Mouse (Mus musculus) limb, embryonic 11.5 days (tissue): ENCODE results near the gene Fcrl5. TPM values are rescaled to one million over a fixed set of nuclear protein-coding genes. Genes with fewer than 3 reads are reported as not detected.
"Not testable (repeated sequence)": the region's sequence is repeated elsewhere in the genome, so short reads cannot be mapped to it uniquely, and the experiment has no call there.

ENCODE experiments used
- ATAC-seq: fragments of 200-750 bp; cut with Nextera tagmentation; 2 replicates; pipeline ENCODE4 v1.8.0; 2017; ENCODE audit warnings: low read depth; ENCODE audit not compliant: insufficient number of reproducible peaks, low FRiP score, low TSS enrichment
- DNase-seq: peaks from one replicate; pipeline ENCODE4 v3.0.0-alpha.2; 2015; ENCODE audit warnings: low spot score
- H3K27ac ChIP-seq: fragments of 300-500 bp; sonication (generic); replicated peaks from 2 replicates; pipeline ENCODE4 v1.5.1; 2014; ENCODE audit warnings: low read depth, mild to moderate bottlenecking, low read length
- H3K27me3 ChIP-seq: fragments of 300-500 bp; sonication (generic); 2 replicates; pipeline ENCODE4 v1.6.1; 2014; ENCODE audit warnings: mild to moderate bottlenecking, low read length, mixed read lengths; ENCODE audit not compliant: control insufficient read depth, insufficient read depth
- H3K36me3 ChIP-seq: fragments of 300-500 bp; sonication (generic); 2 replicates; pipeline ENCODE4 v1.6.1; 2014; ENCODE audit warnings: mild to moderate bottlenecking, low read length, moderate library complexity, mixed read lengths; ENCODE audit not compliant: control insufficient read depth, insufficient read depth
- H3K4me1 ChIP-seq: fragments of 300-500 bp; sonication (generic); 2 replicates; pipeline ENCODE4 v1.6.1; 2014; ENCODE audit warnings: low read length, mixed read lengths; ENCODE audit not compliant: control insufficient read depth, insufficient read depth
- H3K4me2 ChIP-seq: fragments of 300-500 bp; sonication (generic); 2 replicates; pipeline ENCODE4 v1.6.1; 2014; ENCODE audit warnings: low read depth, mild to moderate bottlenecking, moderate library complexity; ENCODE audit not compliant: severe bottlenecking
- H3K4me3 ChIP-seq: fragments of 300-500 bp; sonication (generic); 2 replicates; pipeline ENCODE4 v1.5.1; 2014; ENCODE audit warnings: low read depth, low read length
- H3K9ac ChIP-seq: fragments of 300-500 bp; sonication (generic); 2 replicates; pipeline ENCODE4 v1.6.1; 2014; ENCODE audit warnings: mild to moderate bottlenecking, low read length
- H3K9me3 ChIP-seq: fragments of 300-500 bp; sonication (generic); 2 replicates; pipeline ENCODE4 v1.6.1; 2016; ENCODE audit warnings: low read length; ENCODE audit not compliant: control insufficient read depth
- WGBS: fragments of 180-500 bp; shearing (Covaris S2); extraction: QIAGEN DNeasy Blood & Tissue Kit; methylation state at CpG from one replicate; pipeline ENCODE4 v1.1.7; 2014; 5-methylcytosine and 5-hydroxymethylcytosine counted together
- polyA plus RNA-seq: library from polyadenylated mRNA; unstranded; fragments of >200 nt; fragmentation: Nextera tagmentation; extraction: Ambion mirVana; gene quantifications from 2 replicates; pipeline ENCODE4 v1.2.1, GENCODE M21; 2014

Fcrl5 gene
- polyA plus RNA-seq, 1 experiment from 2014 or later = not detected

GRCm38 (mm10) chr3:87420645-87421044, 14.9 kb upstream of the Fcrl5 start:
- WGBS = 65% methylated on average over 1 of the region's 1 CpGs
- H3K9me3 ChIP-seq = no peaks in the 10 kb centered on the region
- DNase-seq = no peak

DNA sequence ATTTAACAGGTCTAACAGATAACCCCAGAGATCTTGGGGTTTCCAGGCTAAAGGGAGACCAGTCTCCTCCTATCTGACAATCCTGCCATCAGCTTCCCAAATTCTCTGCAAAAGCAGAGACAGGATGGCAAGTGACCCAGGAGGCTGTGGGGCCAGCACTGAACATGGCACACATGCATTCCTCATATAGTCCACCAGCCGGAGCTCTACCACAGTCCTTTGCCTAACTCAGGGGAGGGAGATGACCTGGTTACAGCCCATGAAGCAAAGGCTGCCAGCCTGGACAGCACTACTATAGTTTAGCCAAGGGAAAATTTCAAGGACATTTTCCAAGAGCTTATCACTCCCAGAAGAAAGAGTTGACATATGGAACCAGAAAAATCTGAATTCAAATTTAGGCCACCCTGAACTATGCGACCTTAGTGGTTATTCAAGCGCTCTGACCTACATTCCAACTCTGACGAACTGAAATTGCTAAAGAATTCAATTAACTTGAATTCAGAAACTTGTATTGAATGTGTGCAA, 13.1 kb upstream of the Fcrl5 start:
- H3K4me1 ChIP-seq = no peaks in the 10 kb centered on the region
- no peaks in the 10 kb centered on the region for H3K9me3 ChIP-seq
- H3K27ac ChIP-seq = no peak overlapping the region
- no peaks in the 10 kb centered on the region for H3K36me3 ChIP-seq
- H3K4me3 ChIP-seq = no peak overlapping the region
- DNase-seq (no peak), ATAC-seq (no peak)
- 89% methylated on average over 4 of the region's 4 CpGs for WGBS
- no peaks in the 10 kb centered on the region for H3K27me3 ChIP-seq
- no peak overlapping the region for H3K9ac ChIP-seq
- H3K4me2 ChIP-seq = no peak overlapping the region

More at GRCm38 (mm10) chr3:87420645-87421044, 14.9 kb upstream of the Fcrl5 start:
- H3K4me3 ChIP-seq = no peak overlapping the region
- H3K9ac ChIP-seq = no peak overlapping the region
- H3K27me3 ChIP-seq = no peaks in the 10 kb centered on the region
- ATAC-seq = no peak
- no peak overlapping the region for H3K4me2 ChIP-seq
- no peaks in the 10 kb centered on the region for H3K36me3 ChIP-seq
- no peaks in the 10 kb centered on the region for H3K4me1 ChIP-seq
- H3K27ac ChIP-seq = no peak overlapping the region

- 83% methylated on average over 1 of the region's 1 CpGs for WGBS
Observed at GRCm38 (mm10) chr3:87440586-87440985, 5.0 kb downstream of the Fcrl5 start.

GRCm38 (mm10) chr3:87443968-87444367, 8.4 kb downstream of the Fcrl5 start:
- no peak overlapping the region for H3K9ac ChIP-seq
- no peak overlapping the region for H3K27ac ChIP-seq
- no peaks in the 10 kb centered on the region for H3K27me3 ChIP-seq
- H3K9me3 ChIP-seq = no peaks in the 10 kb centered on the region
- no peak overlapping the region for H3K4me3 ChIP-seq
- ATAC-seq (no peak), DNase-seq (no peak)
- H3K4me1 ChIP-seq = no peaks in the 10 kb centered on the region
- WGBS = 77% methylated on average over 6 of the region's 6 CpGs
- H3K4me2 ChIP-seq = no peak overlapping the region
- no peaks in the 10 kb centered on the region for H3K36me3 ChIP-seq

More at GRCm38 (mm10) chr3:87440586-87440985, 5.0 kb downstream of the Fcrl5 start:
- no peak for ATAC-seq
- Histone ChIP-seq H3K9me3 (no peaks in the 10 kb centered on the region), H3K4me2 (no peak overlapping the region), H3K27me3 (no peaks in the 10 kb centered on the region), H3K4me3 (no peak overlapping the region), H3K36me3 (no peaks in the 10 kb centered on the region), H3K9ac (no peak overlapping the region), H3K27ac (no peak overlapping the region), H3K4me1 (no peaks in the 10 kb centered on the region)
- DNase-seq = no peak

GRCm38 (mm10) chr3:87465454-87465853, 29.9 kb downstream of the Fcrl5 start:
- H3K4me3 ChIP-seq = no peak overlapping the region
- H3K27me3 ChIP-seq = no peaks in the 10 kb centered on the region
- ATAC-seq (no peak), DNase-seq (no peak)
- no peak overlapping the region for H3K9ac ChIP-seq
- H3K27ac ChIP-seq = no peak overlapping the region
- no peak overlapping the region for H3K4me2 ChIP-seq
- H3K9me3 ChIP-seq = no peaks in the 10 kb centered on the region
- H3K4me1 ChIP-seq = no peaks in the 10 kb centered on the region
- H3K36me3 ChIP-seq = no peaks in the 10 kb centered on the region
- 87% methylated on average over 3 of the region's 3 CpGs for WGBS

DNA sequence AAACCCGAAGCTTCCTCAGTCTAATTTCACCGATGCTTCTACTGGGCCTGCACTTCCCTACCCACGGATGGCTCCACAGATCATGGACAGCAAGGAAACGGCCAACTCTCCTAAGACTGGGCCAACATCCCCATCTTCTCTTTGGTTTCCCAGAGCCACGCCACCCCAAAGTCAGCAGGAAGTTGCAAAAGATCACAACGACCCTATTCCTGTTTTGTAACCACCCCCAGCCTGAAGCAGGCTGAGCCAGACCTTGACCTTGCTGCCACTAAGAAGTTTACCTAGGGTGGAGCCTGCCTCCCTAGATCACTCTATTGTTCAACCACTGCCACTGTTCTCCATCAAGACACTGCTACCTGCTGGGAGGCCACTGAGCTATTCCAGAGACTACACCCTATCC, 31.4 kb downstream of the Fcrl5 start:
- H3K27me3 ChIP-seq = no peaks in the 10 kb centered on the region
- ATAC-seq = no peak
- no peaks in the 10 kb centered on the region for H3K4me1 ChIP-seq
- WGBS = 81% methylated on average over 6 of the region's 6 CpGs
- H3K27ac ChIP-seq = no peak overlapping the region
- H3K36me3 ChIP-seq = no peaks in the 10 kb centered on the region
- no peak overlapping the region for H3K4me3 ChIP-seq
- H3K9ac ChIP-seq = no peak overlapping the region
- H3K9me3 ChIP-seq = no peaks in the 10 kb centered on the region
- DNase-seq = no peak
- H3K4me2 ChIP-seq = no peak overlapping the region

DNA sequence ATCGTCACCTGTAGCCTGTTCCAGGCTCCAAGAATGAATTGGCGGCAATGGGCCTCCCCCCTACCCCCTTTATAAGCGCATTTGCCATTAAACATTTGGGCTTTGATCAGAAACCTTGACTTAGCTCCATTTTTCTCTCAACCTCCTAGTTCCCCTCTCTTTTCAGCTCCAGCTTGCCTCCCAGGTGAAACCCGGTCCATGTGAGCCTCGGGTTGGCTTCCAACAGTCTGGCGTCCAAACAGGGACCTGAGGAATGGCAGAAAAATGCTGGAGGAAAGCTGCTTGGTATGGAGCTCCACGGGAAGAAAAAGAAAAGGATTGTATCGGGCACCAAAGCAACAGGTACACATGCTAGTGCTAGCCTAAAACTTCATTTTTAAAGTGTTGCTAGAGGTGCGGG, 31.8 kb downstream of the Fcrl5 start:
- WGBS = 89% methylated on average over 9 of the region's 9 CpGs
- Histone ChIP-seq H3K9ac (no peak overlapping the region), H3K36me3 (no peaks in the 10 kb centered on the region), H3K4me2 (no peak overlapping the region), H3K4me3 (no peak overlapping the region), H3K27me3 (no peaks in the 10 kb centered on the region), H3K9me3 (no peaks in the 10 kb centered on the region), H3K4me1 (no peaks in the 10 kb centered on the region), H3K27ac (no peak overlapping the region)
- DNase-seq (no peak), ATAC-seq (no peak)

GRCm38 (mm10) chr3:87477948-87478347, 42.4 kb downstream of the Fcrl5 start:
- not testable (repeated sequence) for H3K4me2 ChIP-seq

DNA sequence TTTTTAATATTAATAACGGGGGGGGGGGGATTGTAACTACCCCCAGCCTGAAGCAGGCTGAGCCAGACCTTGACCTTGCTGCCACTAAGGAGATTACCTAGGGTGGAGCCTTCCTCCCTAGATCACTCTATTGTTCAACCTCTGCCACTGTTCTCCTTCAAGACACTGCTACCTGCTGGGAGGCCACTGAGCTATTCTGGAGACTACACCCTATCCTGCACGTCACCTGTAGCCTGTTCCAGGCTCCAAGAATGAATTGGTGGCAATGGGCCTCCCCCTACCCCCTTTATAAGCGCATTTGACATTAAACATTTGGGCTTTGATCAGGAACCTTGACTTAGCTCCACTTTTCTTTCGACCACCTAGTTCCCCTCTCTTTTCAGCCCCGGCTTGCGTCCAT, 43.0 kb downstream of the Fcrl5 start:
- not testable (repeated sequence) for H3K4me2 ChIP-seq, H3K9ac ChIP-seq, H3K4me3 ChIP-seq, H3K9me3 ChIP-seq, H3K27ac ChIP-seq, H3K27me3 ChIP-seq, DNase-seq, ATAC-seq, H3K36me3 ChIP-seq, H3K4me1 ChIP-seq
- WGBS = 81% methylated on average over 6 of the region's 6 CpGs

More at GRCm38 (mm10) chr3:87477948-87478347, 42.4 kb downstream of the Fcrl5 start:
- H3K36me3 ChIP-seq, H3K27ac ChIP-seq, H3K9ac ChIP-seq, H3K4me1 ChIP-seq, H3K9me3 ChIP-seq, ATAC-seq, DNase-seq, H3K4me3 ChIP-seq, H3K27me3 ChIP-seq: not testable (repeated sequence)
- 85% methylated on average over 3 of the region's 3 CpGs for WGBS
